Mouse (Mus musculus): Measurements from ENCODE around the gene Pigq. TPM values are rescaled to one million over a fixed set of nuclear protein-coding genes. Genes with fewer than 3 reads are reported as not detected.

Pigq gene
- total RNA-seq, 1 experiment from 2014 or later = 122 TPM

DNA sequence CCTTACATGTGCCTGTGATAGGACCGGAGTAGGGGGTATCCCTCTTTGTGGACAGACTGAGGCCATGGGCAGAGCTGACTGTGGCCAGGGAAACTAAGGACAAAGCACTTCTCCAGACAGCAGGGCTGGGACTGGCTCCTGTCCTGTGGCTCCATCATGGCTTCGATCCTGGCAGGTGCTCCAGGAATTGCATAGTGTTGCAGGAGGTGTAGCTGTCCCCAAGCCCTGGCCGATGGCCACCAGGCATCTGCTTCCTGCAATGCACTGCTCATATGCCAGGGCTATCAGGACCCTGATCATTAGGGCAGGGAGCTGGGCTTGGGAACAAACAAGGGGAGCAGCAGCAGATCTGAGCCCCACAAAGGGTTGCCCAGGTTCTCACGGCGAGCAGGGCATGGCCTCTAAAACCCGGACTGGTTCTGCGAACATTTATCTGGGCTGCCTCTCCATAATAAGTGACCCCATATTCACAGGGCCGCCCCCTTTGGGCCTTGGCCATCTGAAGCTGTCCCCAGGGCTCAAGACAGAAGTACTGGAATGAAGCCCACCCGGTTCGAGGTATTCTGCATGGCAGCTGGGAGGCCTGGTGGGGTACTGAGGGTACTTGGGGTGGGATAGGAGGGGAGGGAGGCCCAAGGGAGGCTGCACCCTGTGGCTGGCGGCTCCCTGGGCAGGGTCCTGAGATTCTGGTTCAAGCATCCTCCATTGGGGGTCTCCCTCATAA is 14.2 kb upstream of the Pigq start:
- DNase-seq = no peak

- DNase-seq = no peak
These were observed 12.9 kb upstream of the Pigq start for GRCm38 (mm10) chr17:25957586-25958051.

DNA sequence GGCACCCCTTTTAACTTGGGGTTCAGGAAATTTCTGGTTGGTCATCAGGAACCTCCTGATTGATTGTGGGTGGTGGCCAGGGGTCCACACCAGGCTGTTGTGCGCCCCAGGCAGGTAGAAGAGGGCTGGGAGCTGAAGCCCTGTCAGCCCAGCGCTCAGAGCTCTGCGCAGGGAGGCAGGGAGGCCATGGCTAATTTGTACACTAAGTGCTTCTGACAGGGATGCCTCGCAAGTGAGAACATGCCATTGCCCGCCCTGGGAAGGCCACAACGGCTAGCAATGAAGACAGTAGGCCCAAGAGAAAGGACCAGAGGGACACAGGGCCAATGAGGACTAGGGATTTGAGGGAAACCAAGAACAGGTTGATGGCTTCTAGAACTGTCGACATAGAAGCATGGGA is 11.9 kb upstream of the Pigq start:
- DNase-seq = no peak

GRCm38 (mm10) chr17:25956201-25956600 is 11.5 kb upstream of the Pigq start:
- DNase-seq = no peak

GRCm38 (mm10) chr17:25955736-25956135 is 11.0 kb upstream of the Pigq start:
- DNase-seq = no peak

GRCm38 (mm10) chr17:25954671-25955070 is 9.9 kb upstream of the Pigq start:
- no peak for DNase-seq

DNA sequence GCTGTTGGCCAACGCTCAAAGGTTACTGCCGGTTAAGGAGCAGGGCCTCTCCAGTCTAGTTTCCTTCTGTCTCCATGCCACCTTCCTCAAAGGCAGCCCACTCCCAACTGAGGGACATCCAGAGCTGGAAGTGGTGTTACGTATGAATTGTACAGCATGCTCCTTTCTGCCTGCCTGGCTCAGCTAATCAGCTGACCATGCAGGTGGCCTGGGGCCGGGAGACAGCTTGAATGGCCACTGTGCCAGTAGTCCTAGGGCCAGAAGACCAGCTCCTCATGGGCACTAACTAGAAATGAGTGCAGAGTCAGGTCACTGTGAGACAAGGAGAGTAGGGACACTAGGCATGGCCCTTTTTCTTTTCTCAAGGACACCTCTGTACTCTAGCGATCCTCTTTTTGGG is 8.4 kb upstream of the Pigq start:
- no peak for DNase-seq

DNA sequence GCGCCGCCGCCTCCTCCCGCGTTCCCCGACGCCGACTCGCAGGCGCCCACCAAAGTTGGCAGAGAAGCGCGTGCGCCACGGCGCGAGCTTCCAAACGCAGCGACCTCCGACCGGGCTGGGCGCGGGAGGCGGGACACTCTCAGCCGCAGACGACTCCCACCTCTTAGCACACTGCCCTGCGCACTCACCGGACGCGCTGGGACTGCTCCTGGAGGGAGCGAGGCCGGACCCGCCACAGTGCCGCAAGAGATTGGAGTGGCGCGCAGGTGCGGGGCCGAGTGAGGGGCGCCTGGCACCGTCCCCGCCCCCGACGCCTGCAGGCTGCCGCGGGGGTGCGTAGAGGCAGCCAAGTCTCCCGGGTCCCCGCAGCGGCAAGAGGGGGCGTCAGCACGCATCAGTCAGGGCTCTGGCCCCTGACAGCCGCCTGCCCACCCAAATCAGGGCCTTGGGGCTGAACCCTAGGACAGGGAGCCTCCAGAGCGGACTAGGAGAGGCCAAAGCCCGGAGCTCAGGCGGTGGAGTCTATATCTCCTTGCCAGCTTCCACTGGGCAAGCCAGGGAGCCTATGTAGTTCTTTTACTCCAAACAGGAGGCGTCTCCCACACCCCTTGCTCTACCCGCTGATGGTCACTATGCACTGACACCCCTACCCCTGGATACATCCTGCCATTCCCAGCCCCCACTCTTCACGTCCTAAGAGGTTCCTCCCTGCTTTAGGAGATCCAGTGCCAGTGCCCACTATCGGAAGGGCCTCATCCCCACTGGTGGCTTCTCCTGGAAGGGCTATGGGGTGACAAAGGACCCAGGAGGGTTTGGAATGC is 7.3 kb upstream of the Pigq start, which contains the start of gene A930017K11Rik:
Gene A930017K11Rik, minus strand, starts transcription at position 763 of the 821 bp plus-strand sequence.
- peak; percentile 48 for DNase-seq

- no peak for DNase-seq
These were observed 6.6 kb upstream of the Pigq start for GRCm38 (mm10) chr17:25951225-25951802.

DNA sequence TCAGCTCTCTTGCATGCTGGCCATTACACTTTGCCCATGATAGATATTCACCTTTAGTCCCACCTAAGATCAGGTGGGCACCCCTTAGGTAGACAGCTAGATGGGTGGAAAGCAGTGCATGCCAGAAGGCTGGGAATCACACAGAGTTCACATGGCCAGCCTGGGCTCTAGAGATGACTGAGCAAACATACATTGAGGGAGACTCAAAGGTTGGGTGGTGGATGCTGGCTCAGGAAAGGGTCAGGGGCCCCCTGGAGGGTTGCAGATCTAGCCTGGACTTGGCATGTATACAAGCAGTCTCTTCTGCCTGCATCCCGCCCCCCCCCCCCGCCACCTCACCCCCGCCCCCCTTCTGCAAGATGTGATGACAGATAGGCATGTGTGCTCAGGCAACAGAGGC is 6.0 kb upstream of the Pigq start:
- no peak for DNase-seq

DNA sequence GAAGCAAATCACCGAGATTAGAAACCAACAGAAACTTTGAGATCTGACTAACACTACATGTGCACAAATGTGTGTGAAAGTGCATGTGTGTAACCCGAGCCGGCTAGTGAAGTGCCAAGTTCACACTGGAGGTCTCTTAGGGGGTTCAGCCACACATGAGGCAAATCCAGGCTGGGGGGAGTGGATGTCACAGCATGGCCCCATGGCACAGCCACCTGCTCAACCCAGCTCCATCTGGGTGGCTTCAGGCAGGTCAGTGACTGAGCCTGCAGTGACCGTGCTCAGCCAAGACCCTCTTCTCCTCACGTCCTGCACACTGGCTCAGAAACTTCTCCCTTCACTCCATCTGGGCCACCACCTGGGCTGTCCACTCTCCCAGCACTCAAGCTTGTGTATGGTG is 5.2 kb upstream of the Pigq start:
- DNase-seq = no peak

- no peak for DNase-seq
These were observed 3.3 kb upstream of the Pigq start for GRCm38 (mm10) chr17:25948051-25948450.

- DNase-seq = no peak
These were observed 2.8 kb upstream of the Pigq start for GRCm38 (mm10) chr17:25947576-25947975.

- no peak for DNase-seq
These were observed 2.2 kb upstream of the Pigq start for GRCm38 (mm10) chr17:25946891-25947290.

GRCm38 (mm10) chr17:25946349-25946748 is 1.6 kb upstream of the Pigq start:
- no peak for DNase-seq

GRCm38 (mm10) chr17:25945517-25946155 is 900 bp upstream of the Pigq start:
- DNase-seq = peak; percentile 65

- no peak for DNase-seq
These were observed 967 bp downstream of the Pigq start for GRCm38 (mm10) chr17:25943769-25944168.

DNA sequence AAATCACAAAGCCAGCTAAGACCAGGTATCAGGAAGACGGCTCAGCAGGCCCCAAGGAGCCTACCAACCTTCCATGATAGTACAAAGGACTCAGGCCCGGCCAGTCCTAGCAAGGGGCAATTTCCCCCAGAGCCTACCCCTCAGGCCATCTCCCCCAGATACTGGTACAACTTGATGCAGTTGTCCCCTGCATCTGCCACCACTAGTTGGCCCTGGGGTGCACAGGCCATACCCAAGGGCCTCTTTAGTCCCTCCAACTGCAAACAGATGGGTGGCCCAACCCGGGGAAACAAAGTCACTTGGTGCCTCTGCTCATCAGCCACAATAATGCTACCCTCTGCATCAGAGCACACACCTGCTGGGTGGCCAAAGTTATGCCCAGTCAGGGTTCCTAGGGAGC is 1.5 kb downstream of the Pigq start:
- no peak for DNase-seq

- DNase-seq = no peak
These were observed 2.1 kb downstream of the Pigq start for GRCm38 (mm10) chr17:25942597-25943151.

- DNase-seq = peak; percentile 91
These were observed 3.1 kb downstream of the Pigq start for GRCm38 (mm10) chr17:25941511-25942241.

DNA sequence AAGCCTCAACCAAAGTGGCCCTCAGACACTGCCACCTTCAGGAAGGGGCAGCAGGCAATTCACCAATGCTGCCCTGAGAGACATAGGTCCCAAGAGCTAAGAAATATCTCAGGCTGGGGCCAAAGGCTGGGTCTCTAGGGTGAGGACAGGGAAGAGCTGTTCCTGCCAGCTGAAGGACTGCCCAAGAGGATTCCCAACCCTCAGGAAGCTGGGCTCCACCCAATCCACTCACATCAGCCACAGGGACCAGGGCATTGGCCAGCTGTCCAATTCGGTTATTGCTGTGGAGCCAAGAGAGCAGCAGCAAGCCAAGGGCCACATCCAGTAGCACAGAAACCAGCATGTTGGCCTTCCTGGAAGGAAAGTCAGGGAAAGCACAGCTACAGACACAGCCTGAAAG is 10.2 kb downstream of the Pigq start:
- DNase-seq = peak; percentile 69

GRCm38 (mm10) chr17:25925348-25925747 is 19.4 kb downstream of the Pigq start:
- peak; percentile 66 for DNase-seq
